Mouse (Mus musculus) myocyte (in vitro differentiated cells): ENCODE results near the gene Bglap3. TPM values are rescaled to one million over a fixed set of nuclear protein-coding genes. Genes with fewer than 3 reads are reported as not detected.

Experiments used
- H3K27me3 ChIP-seq: one replicate; pipeline ENCODE4 v1.6.1; 2011; ENCODE audit not compliant: control insufficient read depth, insufficient read depth, insufficient read length
- H3K36me3 ChIP-seq: one replicate; pipeline ENCODE4 v1.6.1; 2011; ENCODE audit not compliant: control insufficient read depth, insufficient read depth
- H3K4me2 ChIP-seq: one replicate; pipeline ENCODE4 v1.6.1; 2011; ENCODE audit warnings: low read depth, control low read depth
- H3K4me3 ChIP-seq: one replicate; pipeline ENCODE4 v1.5.1; 2011; ENCODE audit warnings: mild to moderate bottlenecking, control low read depth, moderate library complexity
- H3K79me2 ChIP-seq: one replicate; pipeline ENCODE4 v1.6.1; 2011; ENCODE audit not compliant: control insufficient read depth, insufficient read depth
- H3ac ChIP-seq: one replicate; pipeline ENCODE4 v1.6.1; 2011; ENCODE audit not compliant: control insufficient read depth, insufficient read length
- CEBPB ChIP-seq: IDR thresholded peaks from 2 replicates; pipeline ENCODE4 v1.6.1; 2011; ENCODE audit warnings: mild to moderate bottlenecking, moderate library complexity; ENCODE audit not compliant: poor library complexity, insufficient read depth, severe bottlenecking
- E2F4 ChIP-seq: IDR thresholded peaks from one replicate; pipeline ENCODE4 v1.6.1; 2011; ENCODE audit warnings: mild to moderate bottlenecking, control low read depth, moderate library complexity; ENCODE audit not compliant: insufficient read depth
- MAX ChIP-seq: IDR thresholded peaks from one replicate; pipeline ENCODE4 v1.6.1; 2011; ENCODE audit warnings: low read depth, mild to moderate bottlenecking, control low read depth
- MYOD1 ChIP-seq, 3 experiments: IDR thresholded peaks; one replicate each; pipeline ENCODE4 v1.6.1; 2011; ENCODE audit warnings: control low read depth in 2 of 3, low read depth in 2 of 3, mild to moderate bottlenecking in 2 of 3, moderate library complexity in 1 of 3; ENCODE audit not compliant: insufficient read length in 2 of 3, control insufficient read depth in 1 of 3
- MYOG ChIP-seq, 3 experiments: IDR thresholded peaks; one replicate each; pipeline ENCODE4 v1.6.1; 2011; ENCODE audit warnings: control low read depth in 2 of 3, low read depth in 2 of 3, mild to moderate bottlenecking in 2 of 3; ENCODE audit not compliant: insufficient read length in 2 of 3, control insufficient read depth in 1 of 3, insufficient read depth in 1 of 3
- POLR2A ChIP-seq: IDR thresholded peaks from one replicate; pipeline ENCODE4 v1.6.1; 2011; ENCODE audit warnings: low read depth, mild to moderate bottlenecking, control low read depth, moderate library complexity; ENCODE audit not compliant: insufficient read length
- POLR2AphosphoS2 ChIP-seq: IDR thresholded peaks from one replicate; pipeline ENCODE4 v1.6.1; 2011; ENCODE audit warnings: low read depth, control low read depth; ENCODE audit not compliant: insufficient read length
- REST ChIP-seq: IDR thresholded peaks from one replicate; pipeline ENCODE4 v1.6.1; 2011; ENCODE audit warnings: mild to moderate bottlenecking, control low read depth, moderate library complexity; ENCODE audit not compliant: insufficient read depth, insufficient read length
- SRF ChIP-seq: IDR thresholded peaks from one replicate; pipeline ENCODE4 v1.6.1; 2011; ENCODE audit warnings: low read depth; ENCODE audit not compliant: control insufficient read depth, insufficient read length
- TCF12 ChIP-seq: IDR thresholded peaks from one replicate; pipeline ENCODE4 v1.6.1; 2011; ENCODE audit warnings: mild to moderate bottlenecking, control low read depth; ENCODE audit not compliant: poor library complexity, insufficient read depth, severe bottlenecking
- TCF3 ChIP-seq: IDR thresholded peaks from one replicate; pipeline ENCODE4 v1.6.1; 2011; ENCODE audit warnings: low read depth, control low read depth; ENCODE audit not compliant: insufficient read length
- USF1 ChIP-seq: IDR thresholded peaks from one replicate; pipeline ENCODE4 v1.6.1; 2011; ENCODE audit warnings: low read depth, mild to moderate bottlenecking, control low read depth, moderate library complexity
- polyA plus RNA-seq: library from polyadenylated mRNA; unstranded; fragments of >200 nt; fragmentation: generic; extraction: Trizol; gene quantifications from one replicate; pipeline ENCODE4 v1.2.1, GENCODE M21; 2012; ENCODE audit warnings: missing spikeins

Gene Bglap3
- polyA plus RNA-seq, 1 experiment, result 0.95 TPM

DNA sequence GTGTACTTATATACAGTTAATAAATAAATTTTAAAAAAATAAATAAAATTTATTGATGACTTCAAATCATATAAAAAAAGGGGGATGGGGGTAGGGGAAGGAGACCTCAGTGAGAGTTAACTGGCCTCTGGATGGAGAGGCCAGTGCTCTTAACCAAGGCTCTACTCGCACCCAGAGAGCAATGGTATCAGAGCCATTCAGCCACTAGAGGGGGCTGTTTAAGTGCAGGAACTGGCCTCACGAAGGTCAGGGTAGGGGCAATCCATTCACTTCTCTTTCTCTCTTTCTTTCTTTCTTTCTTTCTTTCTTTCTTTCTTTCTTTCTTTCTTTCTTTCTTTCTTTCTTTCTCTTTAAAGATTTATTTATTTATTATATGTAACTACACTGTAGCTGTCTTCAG is 41.3 kb downstream of the Bglap3 start:
- TF ChIP-seq MAX, result no peak
- H3K27me3 ChIP-seq, result no peaks in the 10 kb centered on the region

GRCm38 (mm10) chr3:88328956-88329355 is 43.6 kb downstream of the Bglap3 start:
- Histone ChIP-seq H3K27me3 (no peaks in the 10 kb centered on the region), H3K79me2 (peaks cover 16% of the 10 kb centered on the region), H3K4me3 (no peak overlapping the region), H3K4me2 (no peak overlapping the region), H3ac (no peak overlapping the region), H3K36me3 (peaks cover 6% of the 10 kb centered on the region)
- no peak for TF ChIP-seq MAX
- TF ChIP-seq POLR2AphosphoS2, result no peak
- no peak for TF ChIP-seq E2F4
- TF ChIP-seq REST, result no peak
- no peak for TF ChIP-seq USF1
- no peak for TF ChIP-seq TCF3

More for the DNA sequence above, 41.3 kb downstream of the Bglap3 start:
- peaks cover 6% of the 10 kb centered on the region for H3K36me3 ChIP-seq
- H3K4me3 ChIP-seq, result no peak overlapping the region
- no peak overlapping the region for H3K4me2 ChIP-seq
- no peak overlapping the region for H3ac ChIP-seq
- H3K79me2 ChIP-seq, result peaks cover 16% of the 10 kb centered on the region

GRCm38 (mm10) chr3:88324951-88325405 is 47.6 kb downstream of the Bglap3 start, which contains the start of gene Glmp:
Gene Glmp (plus strand): TSS chr3:88325023.
- TF ChIP-seq USF1 (peak; percentile 97), POLR2AphosphoS2 (peak; percentile 81), POLR2A (peak; percentile 71), SRF (no peak), CEBPB (no peak), MYOG (IDR thresholded peaks at IDR 0.05; ENCODE audit: control insufficient read depth in 1 of 3, insufficient read depth in 1 of 3, insufficient read length in 2 of 3, low read depth in 2 of 3) (no peak), E2F4 (no peak), REST (no peak), MYOD1 (IDR thresholded peaks at IDR 0.05; ENCODE audit: control insufficient read depth in 1 of 3, insufficient read length in 2 of 3, low read depth in 2 of 3) (no peak), TCF3 (no peak), MAX (no peak), TCF12 (no peak)
- peak within 1 kb of the TSS; percentile 29 for H3ac ChIP-seq
- H3K79me2 ChIP-seq, result peaks cover 16% of the 10 kb centered on the region
- peaks cover 36% of the 10 kb centered on the region for H3K36me3 ChIP-seq
- peak within 1 kb of the TSS; percentile 88 for H3K4me2 ChIP-seq
- peak within 1 kb of the TSS; percentile 73 for H3K4me3 ChIP-seq
- H3K27me3 ChIP-seq, result no peaks in the 10 kb centered on the region

Other genes with a start within 250 kb of the Bglap3 start
- gene Mef2d, start 230.4 kb downstream of the Bglap3 start, polyA plus RNA-seq, result 121 TPM
- gene Rhbg, start 118.0 kb downstream of the Bglap3 start, polyA plus RNA-seq, result not detected
- gene Gm38392, start 85.5 kb downstream of the Bglap3 start, polyA plus RNA-seq, result 0.06 TPM
- 2.7 TPM for gene Tsacc, start 75.7 kb downstream of the Bglap3 start, polyA plus RNA-seq
- gene Cct3, start 75.6 kb downstream of the Bglap3 start, polyA plus RNA-seq, result 409 TPM
- gene Glmp, start 47.7 kb downstream of the Bglap3 start, polyA plus RNA-seq, result 171 TPM
- gene Tmem79, start 36.6 kb downstream of the Bglap3 start, polyA plus RNA-seq, result 2.3 TPM
- gene Smg5, start 36.5 kb downstream of the Bglap3 start, polyA plus RNA-seq, result 53.5 TPM
- gene Paqr6, start 8.2 kb downstream of the Bglap3 start, polyA plus RNA-seq, result not detected
- 6.6 TPM for gene Bglap2, start 6.0 kb upstream of the Bglap3 start, polyA plus RNA-seq
- gene Bglap, start 11.7 kb upstream of the Bglap3 start, polyA plus RNA-seq, result 0.34 TPM
- gene Pmf1, start 37.6 kb upstream of the Bglap3 start, polyA plus RNA-seq, result 59.0 TPM
- 19.3 TPM for gene Slc25a44, start 52.4 kb upstream of the Bglap3 start, polyA plus RNA-seq
- 0.35 TPM for gene Sema4a, start 88.4 kb upstream of the Bglap3 start, polyA plus RNA-seq
- gene Lmna, start 137.2 kb upstream of the Bglap3 start, polyA plus RNA-seq, result 954 TPM
- gene Mex3a, start 159.7 kb upstream of the Bglap3 start, polyA plus RNA-seq, result 8.1 TPM
- gene Rab25, start 175.6 kb upstream of the Bglap3 start, polyA plus RNA-seq, result 0.13 TPM
- gene Lamtor2, start 180.3 kb upstream of the Bglap3 start, polyA plus RNA-seq, result 165 TPM
- 44.9 TPM for gene Ubqln4, start 181.0 kb upstream of the Bglap3 start, polyA plus RNA-seq
- gene Ssr2, start 203.1 kb upstream of the Bglap3 start, polyA plus RNA-seq, result 294 TPM
- 361 TPM for gene Arhgef2, start 233.2 kb upstream of the Bglap3 start, polyA plus RNA-seq